Mouse (Mus musculus) cerebellum, adult 18-20 months (tissue): ENCODE results near the gene Cysrt1.
A peak's percentile ranks its signal among the peaks of the same experiment; 100 is the strongest.
"Not testable (repeated sequence)": the region's sequence is repeated elsewhere in the genome, so short reads cannot be mapped to it uniquely, and the experiment has no call there.

Source experiments
- DNase-seq, 2 experiments: peaks; one replicate each; pipeline ENCODE4 v3.0.0; 2021

The Cysrt1 gene

GRCm38 (mm10) chr2:25264286-25264660 lies 22.0 kb upstream of the Cysrt1 start:
- DNase-seq = no peak

- peak; percentile 43 to 47 for DNase-seq
Measured at GRCm38 (mm10) chr2:25263623-25264285, 21.5 kb upstream of the Cysrt1 start.

GRCm38 (mm10) chr2:25262795-25263622 lies 20.8 kb upstream of the Cysrt1 start:
- peak; percentile 71 to 82 for DNase-seq

GRCm38 (mm10) chr2:25262291-25262767 lies 20.1 kb upstream of the Cysrt1 start, which contains the start of gene Tprn:
Tprn (plus strand) TSS chr2:25262618.
- peak; percentile 97 to 99 for DNase-seq

GRCm38 (mm10) chr2:25261870-25262269 lies 19.6 kb upstream of the Cysrt1 start:
- DNase-seq = no peak

GRCm38 (mm10) chr2:25258887-25259286 lies 16.6 kb upstream of the Cysrt1 start:
- no peak for DNase-seq

GRCm38 (mm10) chr2:25257250-25257649 lies 15.0 kb upstream of the Cysrt1 start:
- DNase-seq = not testable (repeated sequence)

GRCm38 (mm10) chr2:25256443-25257109 lies 14.3 kb upstream of the Cysrt1 start:
- DNase-seq = peak; percentile 56 to 64

- peak; percentile 86 to 89 for DNase-seq
Measured at GRCm38 (mm10) chr2:25255284-25255779, 13.1 kb upstream of the Cysrt1 start, which contains the start of gene Tmem203. Tmem203 (plus strand) TSS chr2:25255439.

GRCm38 (mm10) chr2:25252331-25252730 lies 10.1 kb upstream of the Cysrt1 start:
- DNase-seq = no peak

- peak in 1 of 2 experiments; percentile 53 for DNase-seq
Measured at GRCm38 (mm10) chr2:25246183-25247072, 4.2 kb upstream of the Cysrt1 start, which contains the start of gene AL732309.1. AL732309.1 (minus strand) TSS chr2:25246863.

GRCm38 (mm10) chr2:25244144-25244543 lies 1.9 kb upstream of the Cysrt1 start:
- no peak for DNase-seq

GRCm38 (mm10) chr2:25243342-25243741 lies 1.1 kb upstream of the Cysrt1 start:
- peak; percentile 17 to 36 for DNase-seq

- no peak for DNase-seq
Measured at GRCm38 (mm10) chr2:25241438-25241775, 845 bp downstream of the Cysrt1 start.

GRCm38 (mm10) chr2:25240723-25241437 lies 1.4 kb downstream of the Cysrt1 start:
- DNase-seq = peak; percentile 69 to 83

GRCm38 (mm10) chr2:25240310-25240709 lies 1.9 kb downstream of the Cysrt1 start:
- DNase-seq = no peak

GRCm38 (mm10) chr2:25239766-25240165 lies 2.5 kb downstream of the Cysrt1 start:
- DNase-seq = no peak

- no peak for DNase-seq
Measured at GRCm38 (mm10) chr2:25238106-25238505, 4.1 kb downstream of the Cysrt1 start.

GRCm38 (mm10) chr2:25237522-25237921 lies 4.7 kb downstream of the Cysrt1 start:
- DNase-seq = no peak

GRCm38 (mm10) chr2:25236614-25237013 lies 5.6 kb downstream of the Cysrt1 start, which contains the start of gene Rnf224:
Rnf224 (minus strand) TSS chr2:25236787.
- DNase-seq = no peak

- no peak for DNase-seq
Measured at GRCm38 (mm10) chr2:25234551-25235220, 7.6 kb downstream of the Cysrt1 start.
